Mouse (Mus musculus): ENCODE data around the gene Ndel1. TPM values are rescaled to one million over a fixed set of nuclear protein-coding genes. Genes with fewer than 3 reads are reported as not detected.

Gene Ndel1
- polyA plus RNA-seq, 1 experiment from 2014 or later: 70.4 TPM

- Histone ChIP-seq H3K27me3 (replicated peaks; ENCODE audit: control insufficient read depth, insufficient read depth, low read length) (no peaks in the 10 kb centered on the region), H3K9me3 (ENCODE audit: control insufficient read depth, low read length) (no peaks in the 10 kb centered on the region), H3K9ac (ENCODE audit: low read depth, low read length) (no peak overlapping the region), H3K36me3 (ENCODE audit: control insufficient read depth, insufficient read depth, low read length) (no peaks in the 10 kb centered on the region), H3K4me2 (ENCODE audit: low read depth, low read length) (no peak overlapping the region), H3K4me1 (ENCODE audit: control insufficient read depth, insufficient read depth, low read length) (peaks cover 3% of the 10 kb centered on the region; the same call in 1 of the 2 replicates), H3K4me3 (ENCODE audit: low read length) (no peak overlapping the region), H3K27ac (ENCODE audit: low read length) (no peak overlapping the region)
- 81% methylated on average over 10 of the region's 10 CpGs for WGBS
- no peak for ATAC-seq
These were observed 91.8 kb downstream of the Ndel1 start for GRCm38 (mm10) chr11:68779735-68780465.

GRCm38 (mm10) chr11:68778855-68779254, 92.8 kb downstream of the Ndel1 start:
- Histone ChIP-seq H3K27ac (ENCODE audit: low read length) (no peak overlapping the region), H3K9me3 (ENCODE audit: control insufficient read depth, low read length) (no peaks in the 10 kb centered on the region), H3K27me3 (replicated peaks; ENCODE audit: control insufficient read depth, insufficient read depth, low read length) (no peaks in the 10 kb centered on the region), H3K36me3 (ENCODE audit: control insufficient read depth, insufficient read depth, low read length) (no peaks in the 10 kb centered on the region), H3K4me2 (ENCODE audit: low read depth, low read length) (no peak overlapping the region), H3K4me3 (ENCODE audit: low read length) (no peak overlapping the region), H3K4me1 (ENCODE audit: control insufficient read depth, insufficient read depth, low read length) (peaks cover 3% of the 10 kb centered on the region; the same call in 1 of the 2 replicates), H3K9ac (ENCODE audit: low read depth, low read length) (no peak overlapping the region)
- no peak for ATAC-seq

- Histone ChIP-seq H3K9me3 (ENCODE audit: control insufficient read depth, low read length) (no peaks in the 10 kb centered on the region), H3K9ac (ENCODE audit: low read depth, low read length) (no peak overlapping the region), H3K4me1 (ENCODE audit: control insufficient read depth, insufficient read depth, low read length) (peaks cover 3% of the 10 kb centered on the region; the same call in 1 of the 2 replicates), H3K27me3 (replicated peaks; ENCODE audit: control insufficient read depth, insufficient read depth, low read length) (no peaks in the 10 kb centered on the region), H3K27ac (ENCODE audit: low read length) (no peak overlapping the region), H3K36me3 (ENCODE audit: control insufficient read depth, insufficient read depth, low read length) (no peaks in the 10 kb centered on the region), H3K4me3 (ENCODE audit: low read length) (no peak overlapping the region), H3K4me2 (ENCODE audit: low read depth, low read length) (no peak overlapping the region)
- 78% methylated on average over 11 of the region's 11 CpGs for WGBS
- ATAC-seq: no peak
These were observed 93.7 kb downstream of the Ndel1 start for GRCm38 (mm10) chr11:68777933-68778332.

GRCm38 (mm10) chr11:68776147-68776655, 95.5 kb downstream of the Ndel1 start:
- no peak overlapping the region for H3K4me2 ChIP-seq (ENCODE audit: low read depth, low read length)
- 79% methylated on average over 7 of the region's 7 CpGs for WGBS
- H3K9me3 ChIP-seq (ENCODE audit: control insufficient read depth, low read length): no peaks in the 10 kb centered on the region
- no peaks in the 10 kb centered on the region for H3K36me3 ChIP-seq (ENCODE audit: control insufficient read depth, insufficient read depth, low read length)
- H3K27me3 ChIP-seq (replicated peaks; ENCODE audit: control insufficient read depth, insufficient read depth, low read length): no peaks in the 10 kb centered on the region
- no peak overlapping the region for H3K4me3 ChIP-seq (ENCODE audit: low read length)
- H3K27ac ChIP-seq (ENCODE audit: low read length): no peak overlapping the region
- ATAC-seq: no peak
- H3K9ac ChIP-seq (ENCODE audit: low read depth, low read length): no peak overlapping the region
- H3K4me1 ChIP-seq (ENCODE audit: control insufficient read depth, insufficient read depth, low read length): peaks cover under 1% of the 10 kb centered on the region; the same call in 1 of the 2 replicates

Other genes with a start within 250 kb of the Ndel1 start
- gene Myh10, start 180.3 kb downstream of the Ndel1 start, polyA plus RNA-seq (2015; fragmentation: Nextera tagmentation; extraction: Ambion mirVana): 49.5 and 50.1 TPM in 2 replicates
- 0.34 and 0.54 TPM in 2 replicates for gene Rnf222, start 16.7 kb upstream of the Ndel1 start, polyA plus RNA-seq (2015; fragmentation: Nextera tagmentation; extraction: Ambion mirVana)
- gene Rpl26, start 29.7 kb upstream of the Ndel1 start, polyA plus RNA-seq (2015; fragmentation: Nextera tagmentation; extraction: Ambion mirVana): 784 and 889 TPM in 2 replicates
- gene Odf4, start 55.2 kb upstream of the Ndel1 start, polyA plus RNA-seq (2015; fragmentation: Nextera tagmentation; extraction: Ambion mirVana): not detected in 2 replicates
- gene Arhgef15, start 85.6 kb upstream of the Ndel1 start, polyA plus RNA-seq (2015; fragmentation: Nextera tagmentation; extraction: Ambion mirVana): 8.3 and 9.0 TPM in 2 replicates
- 3.5 and 3.8 TPM in 2 replicates for gene Slc25a35, start 96.3 kb upstream of the Ndel1 start, polyA plus RNA-seq (2015; fragmentation: Nextera tagmentation; extraction: Ambion mirVana)
- gene Rangrf, start 103.3 kb upstream of the Ndel1 start, polyA plus RNA-seq (2015; fragmentation: Nextera tagmentation; extraction: Ambion mirVana): 48.2 and 56.7 TPM in 2 replicates
- 20.5 and 22.5 TPM in 2 replicates for gene Pfas, start 136.6 kb upstream of the Ndel1 start, polyA plus RNA-seq (2015; fragmentation: Nextera tagmentation; extraction: Ambion mirVana)
- gene Ctc1, start 144.1 kb upstream of the Ndel1 start, polyA plus RNA-seq (2015; fragmentation: Nextera tagmentation; extraction: Ambion mirVana): 36.8 and 38.5 TPM in 2 replicates
- gene Aurkb, start 173.8 kb upstream of the Ndel1 start, polyA plus RNA-seq (2015; fragmentation: Nextera tagmentation; extraction: Ambion mirVana): 114 and 139 TPM in 2 replicates
- gene Borcs6, start 187.9 kb upstream of the Ndel1 start, polyA plus RNA-seq (2015; fragmentation: Nextera tagmentation; extraction: Ambion mirVana): 8.0 and 8.6 TPM in 2 replicates
- 38.6 and 44.8 TPM in 2 replicates for gene Tmem107, start 198.9 kb upstream of the Ndel1 start, polyA plus RNA-seq (2015; fragmentation: Nextera tagmentation; extraction: Ambion mirVana)
- 65.8 TPM in 2 replicates for gene Vamp2, start 216.6 kb upstream of the Ndel1 start, polyA plus RNA-seq (2015; fragmentation: Nextera tagmentation; extraction: Ambion mirVana)
- 13.6 and 13.7 TPM in 2 replicates for gene Per1, start 223.4 kb upstream of the Ndel1 start, polyA plus RNA-seq (2015; fragmentation: Nextera tagmentation; extraction: Ambion mirVana)
- 0.29 and 0.33 TPM in 2 replicates for gene Hes7, start 248.5 kb upstream of the Ndel1 start, polyA plus RNA-seq (2015; fragmentation: Nextera tagmentation; extraction: Ambion mirVana)